Mouse (Mus musculus): Measurements from ENCODE around the gene Gm973.
"Not testable (repeated sequence)": the region's sequence is repeated elsewhere in the genome, so short reads cannot be mapped to it uniquely, and the experiment has no call there.

DNA sequence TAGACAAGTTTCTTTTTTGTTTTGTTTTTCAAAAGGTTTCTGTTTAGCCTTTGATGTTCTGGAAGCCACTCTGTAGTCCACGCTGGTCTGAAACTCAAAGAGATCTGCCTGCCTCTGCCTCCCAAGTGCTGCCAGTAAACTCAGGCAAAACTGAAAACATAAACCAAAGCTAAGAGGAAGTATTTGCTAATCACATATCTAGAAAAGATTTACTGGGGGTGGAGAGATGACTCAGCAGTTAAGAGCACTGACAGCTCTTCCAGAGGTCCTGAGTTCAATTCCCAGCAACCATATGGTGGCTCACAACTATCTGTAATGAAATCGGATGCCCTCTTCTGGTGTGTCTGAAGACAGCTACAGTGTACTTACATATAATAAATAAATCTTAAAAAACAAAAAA is 130.4 kb downstream of the Gm973 start:
- TF ChIP-seq TAL1, GATA1 (IDR thresholded peaks at IDR 0.05; ENCODE audit: low read length): not testable (repeated sequence)
